Mouse (Mus musculus) brain, embryonic 14.5 days (tissue): ENCODE results near the gene Uqcr11. TPM values are rescaled to one million over a fixed set of nuclear protein-coding genes. Genes with fewer than 3 reads are reported as not detected.

Source experiments
- DNase-seq: peaks from one replicate; pipeline ENCODE4 v3.0.0-alpha.2; 2011; ENCODE audit warnings: low read depth
- CTCF ChIP-seq: fragments of 200-500 bp; IDR thresholded peaks from 2 replicates; pipeline ENCODE4 v1.5.1; 2012; ENCODE audit warnings: inconsistent platforms, mild to moderate bottlenecking, moderate library complexity, borderline replicate concordance; ENCODE audit not compliant: insufficient read depth, insufficient read length; ENCODE audit errors: extremely low read depth
- POLR2A ChIP-seq: fragments of 200-500 bp; IDR thresholded peaks from 2 replicates; pipeline ENCODE4 v1.6.1; 2012; ENCODE audit warnings: mild to moderate bottlenecking, inconsistent platforms, borderline replicate concordance; ENCODE audit not compliant: poor library complexity, insufficient read depth, insufficient read length, severe bottlenecking; ENCODE audit errors: extremely low read depth
- polyA plus RNA-seq: library from polyadenylated mRNA; depleted of rRNA; stranded (reverse); fragments of >200 nt; gene quantifications from 2 replicates; pipeline ENCODE4 v1.2.3, GENCODE M21; 2012; rRNA removed

Uqcr11 gene
- polyA plus RNA-seq, 1 experiment, result 597 TPM

- DNase-seq, result no peak
- no peak for TF ChIP-seq CTCF
- no peak for TF ChIP-seq POLR2A
Observed at GRCm38 (mm10) chr10:80356737-80357136, 49.9 kb downstream of the Uqcr11 start.

- DNase-seq, result no peak
- TF ChIP-seq CTCF, result no peak
- no peak for TF ChIP-seq POLR2A
Observed at GRCm38 (mm10) chr10:80356001-80356682, 50.5 kb downstream of the Uqcr11 start, which contains the start of gene Plk5. TSS of gene Plk5 (plus strand) at chr10:80356459.

DNA sequence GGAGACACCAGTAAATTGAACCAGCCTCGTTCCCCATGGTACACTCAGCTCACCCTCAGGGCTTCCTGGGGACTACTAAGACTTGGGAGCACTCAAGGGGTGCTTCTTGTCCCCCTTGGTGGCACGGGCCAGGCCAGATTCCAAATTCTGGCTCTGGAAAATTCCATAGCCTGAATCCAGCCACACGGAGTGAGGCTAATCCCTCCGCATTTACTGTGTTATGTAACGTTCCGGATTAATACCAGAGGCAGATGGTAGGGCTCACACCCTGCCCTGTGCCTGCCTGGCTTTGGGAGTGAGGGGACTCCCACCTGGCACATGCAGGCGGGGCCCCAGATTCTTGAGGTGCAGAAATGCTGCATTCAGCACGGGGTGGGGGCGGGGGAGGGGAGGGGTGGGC, 51.2 kb downstream of the Uqcr11 start:
- TF ChIP-seq CTCF (no peak), POLR2A (no peak)
- DNase-seq, result no peak

Other genes starting within 250 kb of the Uqcr11 start
- 381 and 490 TPM in 2 replicates for gene Cirbp, start 240.8 kb downstream of the Uqcr11 start, polyA plus RNA-seq
- 18.5 and 21.2 TPM in 2 replicates for gene 1600002K03Rik, start 233.9 kb downstream of the Uqcr11 start, polyA plus RNA-seq
- gene Efna2, start 227.3 kb downstream of the Uqcr11 start, polyA plus RNA-seq, result 57.2 and 66.4 TPM in 2 replicates
- gene Mum1, start 180.4 kb downstream of the Uqcr11 start, polyA plus RNA-seq, result 59.1 and 61.2 TPM in 2 replicates
- gene Ndufs7, start 157.7 kb downstream of the Uqcr11 start, polyA plus RNA-seq, result 272 and 426 TPM in 2 replicates
- gene Gamt, start 145.8 kb downstream of the Uqcr11 start, polyA plus RNA-seq, result 15.3 and 19.8 TPM in 2 replicates
- 158 and 207 TPM in 2 replicates for gene Dazap1, start 145.3 kb downstream of the Uqcr11 start, polyA plus RNA-seq
- 2,157 and 2,683 TPM in 2 replicates for gene Rps15, start 114.4 kb downstream of the Uqcr11 start, polyA plus RNA-seq
- gene Apc2, start 110.9 kb downstream of the Uqcr11 start, polyA plus RNA-seq, result 189 and 292 TPM in 2 replicates
- 22.5 and 32.9 TPM in 2 replicates for gene 2310011J03Rik, start 86.3 kb downstream of the Uqcr11 start, polyA plus RNA-seq
- gene Pcsk4, start 77.3 kb downstream of the Uqcr11 start, polyA plus RNA-seq, result 4.5 and 6.0 TPM in 2 replicates
- gene Reep6, start 76.9 kb downstream of the Uqcr11 start, polyA plus RNA-seq, result 1.7 and 4.6 TPM in 2 replicates
- 1.4 and 1.5 TPM in 2 replicates for gene Adamtsl5, start 58.4 kb downstream of the Uqcr11 start, polyA plus RNA-seq
- 3.9 and 4.7 TPM in 2 replicates for gene Plk5, start 50.4 kb downstream of the Uqcr11 start, polyA plus RNA-seq
- gene Mex3d, start 19.2 kb downstream of the Uqcr11 start, polyA plus RNA-seq, result 112 and 115 TPM in 2 replicates
- gene Mbd3, start 7.3 kb downstream of the Uqcr11 start, polyA plus RNA-seq, result 265 and 292 TPM in 2 replicates
- 128 and 138 TPM in 2 replicates for gene Tcf3, start 26.8 kb upstream of the Uqcr11 start, polyA plus RNA-seq
- 5.0 and 10.9 TPM in 2 replicates for gene Onecut3, start 88.0 kb upstream of the Uqcr11 start, polyA plus RNA-seq
- gene Atp8b3, start 132.3 kb upstream of the Uqcr11 start, polyA plus RNA-seq, result 0.76 and 0.86 TPM in 2 replicates
- 59.9 and 72.0 TPM in 2 replicates for gene Rexo1, start 154.7 kb upstream of the Uqcr11 start, polyA plus RNA-seq
- 12.2 and 15.9 TPM in 2 replicates for gene Klf16, start 170.5 kb upstream of the Uqcr11 start, polyA plus RNA-seq
- 170 and 188 TPM in 2 replicates for gene Abhd17a, start 183.5 kb upstream of the Uqcr11 start, polyA plus RNA-seq
- 62.0 and 62.5 TPM in 2 replicates for gene Scamp4, start 196.0 kb upstream of the Uqcr11 start, polyA plus RNA-seq
- gene Adat3, start 196.1 kb upstream of the Uqcr11 start, polyA plus RNA-seq, result 12.7 and 17.3 TPM in 2 replicates
- gene Gm49322, start 199.2 kb upstream of the Uqcr11 start, polyA plus RNA-seq, result 4.2 and 4.5 TPM in 2 replicates
- gene Csnk1g2, start 216.0 kb upstream of the Uqcr11 start, polyA plus RNA-seq, result 213 and 237 TPM in 2 replicates